Mouse (Mus musculus): Measurements from ENCODE around the gene Sfswap. TPM values are rescaled to one million over a fixed set of nuclear protein-coding genes. Genes with fewer than 3 reads are reported as not detected.
"Not testable (repeated sequence)": the region's sequence is repeated elsewhere in the genome, so short reads cannot be mapped to it uniquely, and the experiment has no call there.

Sfswap gene
- polyA plus RNA-seq, 1 experiment from 2014 or later: 53.7 TPM

GRCm38 (mm10) chr5:129586016-129586415 lies 85.0 kb downstream of the Sfswap start:
- Histone ChIP-seq H3K36me3 (no peaks in the 10 kb centered on the region), H3K27ac (replicated peaks) (no peak overlapping the region), H3K4me1 (peaks cover 33% of the 10 kb centered on the region), H3K4me2 (replicated peaks) (peak overlapping the region; percentile 100), H3K27me3 (peaks cover 55% of the 10 kb centered on the region), H3K9ac (0 out of 2 replicates have a peak overlapping the region, but pooled peaks have one; percentile 28), H3K9me3 (replicated peaks) (no peaks in the 10 kb centered on the region), H3K4me3 (replicated peaks) (peak overlapping the region; percentile 77)
- ATAC-seq (ENCODE audit: insufficient number of reproducible peaks, low FRiP score, low TSS enrichment, low read depth): peak; percentile 40; the same call in 1 of the 2 replicates
- under 1% methylated on average over 17 of the region's 17 CpGs for WGBS

DNA sequence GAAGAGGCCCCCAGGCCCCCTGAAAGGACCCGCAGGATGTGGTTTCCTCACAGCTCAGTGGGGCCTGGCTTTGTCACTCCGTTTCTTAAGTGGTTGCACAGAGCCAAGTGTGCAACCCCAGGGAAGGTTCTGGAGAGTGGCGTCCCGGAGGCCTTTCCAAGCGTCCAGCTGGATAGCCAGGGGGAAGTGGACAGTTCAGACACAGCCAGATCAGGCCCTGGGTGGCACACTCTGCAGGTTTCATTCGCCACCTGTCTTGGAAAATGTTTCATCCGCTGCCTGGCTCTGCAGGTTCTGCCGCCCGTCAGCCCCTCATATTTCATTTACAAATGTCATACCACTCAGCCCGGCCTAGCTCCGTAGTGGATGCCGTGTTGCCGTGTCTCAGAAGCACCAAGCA lies 85.5 kb downstream of the Sfswap start:
- Histone ChIP-seq H3K27me3 (peaks cover 50% of the 10 kb centered on the region), H3K9ac (0 out of 2 replicates have a peak overlapping the region, but pooled peaks have one; percentile 28), H3K27ac (replicated peaks) (no peak overlapping the region), H3K4me1 (peaks cover 33% of the 10 kb centered on the region), H3K4me2 (replicated peaks) (peak overlapping the region; percentile 100), H3K36me3 (no peaks in the 10 kb centered on the region), H3K9me3 (replicated peaks) (no peaks in the 10 kb centered on the region), H3K4me3 (replicated peaks) (peak overlapping the region; percentile 77)
- 46% methylated on average over 13 of the region's 13 CpGs for WGBS
- no peak for ATAC-seq (ENCODE audit: insufficient number of reproducible peaks, low FRiP score, low TSS enrichment, low read depth)

DNA sequence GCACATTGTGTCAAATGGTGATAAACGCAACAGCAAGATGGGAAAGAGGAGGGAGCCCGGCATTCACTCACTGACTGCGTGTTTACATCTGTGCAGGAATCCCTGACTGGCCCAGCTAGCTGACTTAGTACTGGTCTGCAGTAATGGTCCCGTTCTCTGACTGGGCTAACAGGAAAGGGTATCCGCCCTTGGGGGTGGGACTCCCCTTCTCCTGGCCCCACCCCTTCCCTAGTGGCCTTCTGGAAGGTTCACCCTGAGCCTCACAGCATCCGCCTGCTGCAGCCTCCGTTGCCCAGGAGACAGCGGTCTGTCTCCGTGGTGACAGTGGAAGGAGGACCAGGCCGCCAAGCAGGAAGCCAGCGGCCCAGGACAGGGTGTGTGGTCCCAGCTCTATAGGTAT lies 89.9 kb downstream of the Sfswap start:
- Histone ChIP-seq H3K4me1 (peaks cover 11% of the 10 kb centered on the region), H3K36me3 (no peaks in the 10 kb centered on the region), H3K4me3 (replicated peaks) (no peak overlapping the region), H3K9ac (no peak overlapping the region), H3K27me3 (peaks cover 19% of the 10 kb centered on the region), H3K9me3 (replicated peaks) (no peaks in the 10 kb centered on the region), H3K4me2 (replicated peaks) (no peak overlapping the region), H3K27ac (replicated peaks) (no peak overlapping the region)
- ATAC-seq (ENCODE audit: insufficient number of reproducible peaks, low FRiP score, low TSS enrichment, low read depth): no peak
- 11% methylated on average over 11 of the region's 11 CpGs for WGBS

DNA sequence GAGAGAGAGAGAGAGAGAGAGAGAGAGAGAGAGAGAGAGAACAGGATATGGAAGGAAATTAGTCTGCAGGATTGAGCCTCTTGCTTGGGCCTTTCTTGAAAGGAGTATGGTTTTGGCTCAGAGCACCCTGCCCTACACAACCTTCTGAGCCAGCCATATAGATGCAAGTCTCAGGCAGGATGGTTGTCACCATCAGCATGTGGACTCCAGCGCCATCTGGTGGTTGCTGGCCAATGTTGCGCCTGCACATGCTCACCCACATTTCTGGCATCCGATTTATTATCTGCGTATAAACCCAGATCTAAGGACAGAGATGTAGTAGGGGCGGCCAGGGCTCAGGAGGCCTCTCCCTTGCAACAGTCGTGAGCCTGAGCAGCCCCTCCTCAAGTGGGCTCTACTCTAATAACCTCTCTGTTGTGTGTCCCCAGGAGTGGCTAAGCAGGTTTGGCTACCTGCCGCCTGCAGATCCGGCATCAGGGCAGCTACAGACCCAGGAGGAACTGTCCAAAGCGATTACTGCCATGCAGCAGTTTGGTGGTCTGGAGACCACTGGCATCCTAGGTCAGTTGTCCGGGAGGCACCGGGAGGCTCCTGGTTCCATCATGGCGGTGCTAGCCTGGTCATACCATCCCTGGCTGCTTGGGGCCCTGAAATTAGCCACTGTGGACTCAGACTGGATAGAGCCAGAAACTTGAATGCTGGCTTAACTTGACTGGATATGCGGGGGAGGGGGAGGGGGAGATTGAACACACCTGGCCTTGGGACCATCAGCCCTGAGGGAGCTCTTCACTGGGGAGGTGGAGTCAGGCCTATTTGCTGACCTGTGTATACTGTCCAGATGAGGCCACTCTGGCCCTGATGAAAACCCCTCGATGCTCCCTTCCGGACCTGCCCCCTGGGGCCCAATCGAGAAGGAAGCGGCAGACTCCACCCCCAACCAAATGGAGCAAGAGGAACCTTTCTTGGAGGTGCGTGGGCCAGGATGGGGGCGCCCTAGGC lies 93.4 kb downstream of the Sfswap start:
- Histone ChIP-seq H3K27me3 (0 out of 2 replicates have a peak, but pooled peaks cover 7% of the 10 kb centered on the region), H3K36me3 (no peaks in the 10 kb centered on the region), H3K4me3 (replicated peaks) (no peak overlapping the region), H3K9ac (no peak overlapping the region), H3K9me3 (replicated peaks) (no peaks in the 10 kb centered on the region), H3K27ac (replicated peaks) (no peak overlapping the region), H3K4me2 (replicated peaks) (no peak overlapping the region), H3K4me1 (peaks cover 4% of the 10 kb centered on the region; the same call in 1 of the 2 replicates)
- no peak for ATAC-seq (ENCODE audit: insufficient number of reproducible peaks, low FRiP score, low TSS enrichment, low read depth)
- 34% methylated on average over 19 of the region's 19 CpGs for WGBS

GRCm38 (mm10) chr5:129602071-129602487 lies 101.1 kb downstream of the Sfswap start:
- H3K9me3 ChIP-seq (replicated peaks): no peaks in the 10 kb centered on the region
- H3K4me2 ChIP-seq (replicated peaks): no peak overlapping the region
- no peak overlapping the region for H3K9ac ChIP-seq
- no peaks in the 10 kb centered on the region for H3K27me3 ChIP-seq
- H3K4me3 ChIP-seq (replicated peaks): no peak overlapping the region
- H3K36me3 ChIP-seq: no peaks in the 10 kb centered on the region
- H3K27ac ChIP-seq (replicated peaks): no peak overlapping the region
- ATAC-seq (ENCODE audit: insufficient number of reproducible peaks, low FRiP score, low TSS enrichment, low read depth): no peak
- 40% methylated on average over 16 of the region's 16 CpGs for WGBS
- no peaks in the 10 kb centered on the region for H3K4me1 ChIP-seq

- H3K27me3 ChIP-seq: no peaks in the 10 kb centered on the region
- no peak overlapping the region for H3K27ac ChIP-seq (replicated peaks)
- WGBS: 75% methylated on average over 8 of the region's 8 CpGs
- no peaks in the 10 kb centered on the region for H3K4me1 ChIP-seq
- no peak overlapping the region for H3K4me3 ChIP-seq (replicated peaks)
- H3K4me2 ChIP-seq (replicated peaks): no peak overlapping the region
- ATAC-seq (ENCODE audit: insufficient number of reproducible peaks, low FRiP score, low TSS enrichment, low read depth): no peak
- no peak overlapping the region for H3K9ac ChIP-seq
- no peaks in the 10 kb centered on the region for H3K9me3 ChIP-seq (replicated peaks)
- no peaks in the 10 kb centered on the region for H3K36me3 ChIP-seq
Observed at GRCm38 (mm10) chr5:129607476-129607875, 106.5 kb downstream of the Sfswap start.

DNA sequence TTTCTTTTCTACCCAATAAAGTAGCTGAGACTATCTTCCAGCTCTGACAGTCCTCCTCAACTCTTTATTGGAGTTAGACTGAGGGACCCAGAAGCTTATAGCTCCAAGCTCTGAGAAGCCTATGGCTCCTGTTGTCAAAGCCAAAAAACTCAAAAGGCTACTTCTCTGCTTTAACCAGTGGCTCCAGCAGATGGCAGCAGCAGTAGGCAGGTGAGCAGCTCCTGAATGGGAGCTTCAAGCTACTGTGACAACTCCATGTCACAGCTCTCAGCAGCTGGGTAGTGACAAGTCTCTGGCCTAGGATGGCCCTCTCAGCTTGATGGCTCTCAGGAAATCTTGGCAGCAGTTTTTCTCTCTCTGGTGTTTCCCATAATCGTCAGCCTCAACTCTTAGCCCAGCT lies 110.0 kb downstream of the Sfswap start:
- H3K4me2 ChIP-seq (replicated peaks): no peak overlapping the region
- WGBS: 16% methylated on average over 1 of the region's 1 CpGs
- no peaks in the 10 kb centered on the region for H3K9me3 ChIP-seq (replicated peaks)
- H3K27me3 ChIP-seq: no peaks in the 10 kb centered on the region
- no peak overlapping the region for H3K4me3 ChIP-seq (replicated peaks)
- no peaks in the 10 kb centered on the region for H3K36me3 ChIP-seq
- no peak overlapping the region for H3K9ac ChIP-seq
- no peak overlapping the region for H3K27ac ChIP-seq (replicated peaks)
- no peaks in the 10 kb centered on the region for H3K4me1 ChIP-seq
- no peak for ATAC-seq (ENCODE audit: insufficient number of reproducible peaks, low FRiP score, low TSS enrichment, low read depth)

DNA sequence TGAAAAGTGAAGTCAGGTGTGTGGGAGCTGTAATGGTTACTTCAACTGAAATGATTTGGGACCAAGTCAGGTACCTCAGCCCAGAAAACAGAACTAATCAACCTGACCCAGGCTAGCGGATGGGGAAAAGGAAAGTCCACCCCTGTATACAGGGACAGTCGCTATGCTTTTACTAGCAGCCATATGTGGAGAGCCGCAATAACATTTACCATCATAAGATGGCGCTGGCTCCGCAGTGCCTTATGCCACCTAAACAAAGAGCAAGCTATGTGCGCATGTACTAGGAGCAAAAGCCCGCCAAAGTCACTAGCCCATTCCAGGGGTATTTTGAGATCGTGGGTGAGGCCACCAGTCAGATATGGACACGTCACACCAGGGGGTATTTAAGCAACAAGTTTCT lies 119.6 kb downstream of the Sfswap start:
- ATAC-seq (ENCODE audit: insufficient number of reproducible peaks, low FRiP score, low TSS enrichment, low read depth); H3K4me3 ChIP-seq (replicated peaks): not testable (repeated sequence)
- 59% methylated on average over 9 of the region's 9 CpGs for WGBS

More for the DNA sequence above, 119.6 kb downstream of the Sfswap start:
- not testable (repeated sequence) for H3K27ac ChIP-seq (replicated peaks); H3K27me3 ChIP-seq; H3K9me3 ChIP-seq (replicated peaks); H3K4me1 ChIP-seq; H3K9ac ChIP-seq; H3K36me3 ChIP-seq; H3K4me2 ChIP-seq (replicated peaks)

Other genes starting within 250 kb of the Sfswap start
- 3.2 and 4.3 TPM in 2 replicates for gene Mmp17, start 82.9 kb downstream of the Sfswap start, polyA plus RNA-seq (2015; fragmentation: Nextera tagmentation; extraction: Ambion mirVana)
- 4.5 and 5.5 TPM in 2 replicates for gene Zfp11, start 168.9 kb downstream of the Sfswap start, polyA plus RNA-seq (2015; fragmentation: Nextera tagmentation; extraction: Ambion mirVana)
- not detected in 2 replicates for gene Sept14, start 207.3 kb downstream of the Sfswap start, polyA plus RNA-seq (2015; fragmentation: Nextera tagmentation; extraction: Ambion mirVana)
- 187 and 201 TPM in 2 replicates for gene Mrps17, start 214.3 kb downstream of the Sfswap start, polyA plus RNA-seq (2015; fragmentation: Nextera tagmentation; extraction: Ambion mirVana)
- 103 and 104 TPM in 2 replicates for gene Nipsnap2, start 223.8 kb downstream of the Sfswap start, polyA plus RNA-seq (2015; fragmentation: Nextera tagmentation; extraction: Ambion mirVana)